Mouse (Mus musculus) CH12.LX (cell line): Measurements from ENCODE around the gene Ankrd17. TPM values are rescaled to one million over a fixed set of nuclear protein-coding genes. Genes with fewer than 3 reads are reported as not detected.

Experiments used
- DNase-seq: peaks from one replicate; pipeline ENCODE4 v3.0.0-alpha.2; 2013; ENCODE audit errors: extremely low read depth
- H3K27ac ChIP-seq: 2 replicates; pipeline ENCODE4 v1.5.1; 2012; ENCODE audit warnings: low read depth, mild to moderate bottlenecking, control low read depth, moderate library complexity; ENCODE audit not compliant: insufficient read depth
- H3K27me3 ChIP-seq: replicated peaks from 2 replicates; pipeline ENCODE3; 2012; ENCODE audit warnings: inconsistent platforms
- H3K36me3 ChIP-seq, 2 experiments: replicated peaks in 1 of 2; 2 replicates each; pipeline versions ENCODE3 to v1.6.1; 2012; ENCODE audit warnings: inconsistent platforms in 1 of 2, low read length in 1 of 2, mild to moderate bottlenecking in 1 of 2, mixed read lengths in 1 of 2, moderate library complexity in 1 of 2; ENCODE audit not compliant: control insufficient read depth in 1 of 2, insufficient read depth in 1 of 2
- H3K4me1 ChIP-seq, 2 experiments: 2 replicates each; pipeline ENCODE4 v1.6.1; 2012; ENCODE audit warnings: inconsistent platforms in 1 of 2, moderate library complexity in 1 of 2; ENCODE audit not compliant: insufficient read depth in 2 of 2, control insufficient read depth in 1 of 2
- H3K4me2 ChIP-seq: 2 replicates; pipeline ENCODE4 v1.6.1; 2012; ENCODE audit warnings: low read depth, mild to moderate bottlenecking, control low read depth; ENCODE audit not compliant: poor library complexity, insufficient read depth, severe bottlenecking
- H3K4me3 ChIP-seq, 3 experiments: fragments of 150-350 bp in 1 of 3; sonication (generic) in 1 of 3; replicated peaks in 1 of 3; 2 replicates each; pipeline versions ENCODE3 to v1.5.1; 2011 to 2012; ENCODE audit warnings: low read depth in 2 of 3, low read length in 2 of 3, mild to moderate bottlenecking in 2 of 3, moderate library complexity in 2 of 3, control low read depth in 1 of 3, improper control_type of control experiment in 1 of 3, inconsistent platforms in 1 of 3, mixed read lengths in 1 of 3; ENCODE audit not compliant: poor library complexity in 1 of 3
- H3K79me2 ChIP-seq: replicated peaks from 2 replicates; pipeline ENCODE4 v1.6.1; 2012; ENCODE audit warnings: mild to moderate bottlenecking, moderate library complexity; ENCODE audit not compliant: control insufficient read depth, poor library complexity, insufficient read depth, severe bottlenecking; ENCODE audit errors: extremely low read depth
- H3K9ac ChIP-seq: 2 replicates; pipeline ENCODE4 v1.6.1; 2012; ENCODE audit warnings: low read depth, mild to moderate bottlenecking, control low read depth, moderate library complexity; ENCODE audit not compliant: insufficient read depth
- H3K9me3 ChIP-seq: replicated peaks from 2 replicates; pipeline ENCODE3; 2012; ENCODE audit warnings: low read length, inconsistent platforms, mixed read lengths
- BHLHE40 ChIP-seq: IDR thresholded peaks from 2 replicates; pipeline ENCODE4 v1.6.1; 2011; ENCODE audit warnings: mild to moderate bottlenecking, low read depth, low read length, improper control_type of control experiment
- CHD2 ChIP-seq: IDR thresholded peaks from 2 replicates; pipeline ENCODE4 v1.6.1; 2011; ENCODE audit warnings: low read length, improper control_type of control experiment
- CTCF ChIP-seq, 2 experiments: IDR thresholded peaks in 1 of 2; conservative IDR thresholded peaks in 1 of 2; 2 replicates each; pipeline ENCODE4 v1.5.1; 2011 to 2012; ENCODE audit warnings: low read depth in 2 of 2, low read length in 2 of 2, improper control_type of control experiment in 1 of 2, inconsistent platforms in 1 of 2, mild to moderate bottlenecking in 1 of 2, moderate library complexity in 1 of 2
- E2F4 ChIP-seq: IDR thresholded peaks from 2 replicates; pipeline ENCODE4 v1.6.1; 2011; ENCODE audit warnings: low read depth, low read length, improper control_type of control experiment; ENCODE audit not compliant: insufficient replicate concordance
- EP300 ChIP-seq: IDR thresholded peaks from 2 replicates; pipeline ENCODE4 v1.6.1; 2011; ENCODE audit warnings: low read length, improper control_type of control experiment
- GABPA ChIP-seq: IDR thresholded peaks from 2 replicates; pipeline ENCODE4 v1.6.1; 2012; ENCODE audit warnings: low read depth, low read length, improper control_type of control experiment, inconsistent platforms; ENCODE audit not compliant: insufficient replicate concordance
- HCFC1 ChIP-seq: IDR thresholded peaks from 2 replicates; pipeline ENCODE4 v1.6.1; 2012; ENCODE audit warnings: low read depth, mild to moderate bottlenecking, inconsistent platforms, low read length, improper control_type of control experiment
- JUN ChIP-seq: IDR thresholded peaks from 2 replicates; pipeline ENCODE4 v1.6.1; 2011; ENCODE audit warnings: low read depth, mild to moderate bottlenecking, low read length, improper control_type of control experiment, moderate library complexity; ENCODE audit not compliant: insufficient read depth
- JUND ChIP-seq: conservative IDR thresholded peaks from 2 replicates; pipeline ENCODE4 v1.6.1; 2011; ENCODE audit warnings: low read depth, low read length, improper control_type of control experiment
- MAFK ChIP-seq: IDR thresholded peaks from 2 replicates; pipeline ENCODE4 v1.6.1; 2011; ENCODE audit warnings: low read length, improper control_type of control experiment; ENCODE audit not compliant: insufficient replicate concordance
- MEF2A ChIP-seq: IDR thresholded peaks from 2 replicates; pipeline ENCODE4 v1.6.1; 2014; ENCODE audit warnings: low read depth, mild to moderate bottlenecking, inconsistent platforms, low read length, improper control_type of control experiment, borderline replicate concordance
- MYC ChIP-seq: IDR thresholded peaks from 2 replicates; pipeline ENCODE4 v1.6.1; 2011; ENCODE audit warnings: low read depth, mild to moderate bottlenecking, improper control_type of control experiment, low read length
- NELFE ChIP-seq: IDR thresholded peaks from 2 replicates; pipeline ENCODE4 v1.6.1; 2011; ENCODE audit warnings: low read depth, low read length, improper control_type of control experiment
- NRF1 ChIP-seq: IDR thresholded peaks from 2 replicates; pipeline ENCODE4 v1.6.1; 2014; ENCODE audit warnings: low read depth, mild to moderate bottlenecking, inconsistent platforms, low read length, improper control_type of control experiment, moderate library complexity
- PAX5 ChIP-seq: IDR thresholded peaks from 2 replicates; pipeline ENCODE4 v1.6.1; 2012; ENCODE audit warnings: low read length, inconsistent platforms, mixed read lengths
- POLR2A ChIP-seq: IDR thresholded peaks from 2 replicates; pipeline ENCODE4 v1.6.1; 2011; ENCODE audit warnings: low read depth, mild to moderate bottlenecking, improper control_type of control experiment, low read length
- POLR2AphosphoS2 ChIP-seq: IDR thresholded peaks from 2 replicates; pipeline ENCODE4 v1.6.1; 2011; ENCODE audit warnings: low read depth, low read length, improper control_type of control experiment
- RAD21 ChIP-seq: IDR thresholded peaks from 2 replicates; pipeline ENCODE4 v1.6.1; 2011; ENCODE audit warnings: low read depth, mild to moderate bottlenecking, low read length, improper control_type of control experiment, moderate library complexity
- SIN3A ChIP-seq: IDR thresholded peaks from 2 replicates; pipeline ENCODE4 v1.6.1; 2012; ENCODE audit warnings: low read length, improper control_type of control experiment, inconsistent platforms
- TBP ChIP-seq: conservative IDR thresholded peaks from 2 replicates; pipeline ENCODE4 v1.6.1; 2011; ENCODE audit warnings: low read depth, low read length, improper control_type of control experiment
- USF2 ChIP-seq: conservative IDR thresholded peaks from 2 replicates; pipeline ENCODE4 v1.6.1; 2011; ENCODE audit warnings: low read depth, low read length, improper control_type of control experiment
- ZKSCAN1 ChIP-seq: IDR thresholded peaks from 2 replicates; pipeline ENCODE4 v1.6.1; 2012; ENCODE audit warnings: low read depth, inconsistent platforms, low read length, improper control_type of control experiment, borderline replicate concordance
- ZNF384 ChIP-seq: IDR thresholded peaks from 2 replicates; pipeline ENCODE4 v1.6.1; 2012; ENCODE audit warnings: low read depth, low read length, improper control_type of control experiment, inconsistent platforms
- dilution Hi-C: fragments of 300-500 bp; cut with MboI; formaldehyde crosslinking; loops from 2 replicates; pipeline ENCODE4 v1.14.3; 2020; ENCODE audit warnings: low sequenced_read_pairs; ENCODE audit not compliant: extremely low pct_unique_long_range_greater_than_20kb, extremely low pct_ligation_motif_present
- in situ Hi-C: fragments of 300-500 bp; cut with MboI; formaldehyde crosslinking; loops from 3 replicates; pipeline ENCODE4 v1.14.3; 2019; ENCODE audit warnings: low sequenced_read_pairs, low pct_ligation_motif_present, low pct_unique_long_range_greater_than_20kb, mixed read lengths
- polyA plus RNA-seq: library from polyadenylated mRNA; unstranded; fragments of >175 nt; gene quantifications from 2 replicates; pipeline ENCODE4 v1.2.1, GENCODE M21; 2012; ENCODE audit warnings: low read depth; ENCODE audit not compliant: insufficient read length
- total RNA-seq, 2 experiments: library from RNA; depleted of rRNA; stranded (reverse); fragments of 300-350 nt in 1 of 2; fragments of >200 nt in 1 of 2; gene quantifications; 2 replicates each; pipeline ENCODE4 v1.2.3; 2012 to 2014

Gene Ankrd17
- total and polyA plus RNA-seq, 3 experiments: 31.7 to 71.5 (median 36.3) TPM

DNA sequence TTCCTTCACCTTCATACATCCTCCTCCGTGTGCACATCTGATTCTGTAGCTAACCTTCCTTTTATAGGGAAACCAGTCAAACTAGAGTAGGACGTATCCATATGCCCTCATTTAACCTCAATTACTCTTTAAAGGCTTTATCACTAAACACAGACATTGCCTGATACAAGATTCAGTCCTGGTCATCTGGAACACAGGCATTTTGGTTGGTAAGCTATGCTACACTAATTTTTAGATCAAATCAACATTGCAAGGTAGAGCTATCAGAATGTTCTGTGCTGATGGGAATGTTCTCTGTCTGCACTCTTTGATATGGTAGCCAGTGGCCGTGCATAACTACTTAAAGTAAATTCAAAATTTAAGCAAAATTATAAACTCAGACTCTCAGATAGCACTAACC is 10.6 kb downstream of the Ankrd17 start:
- H3K9ac ChIP-seq: no peak overlapping the region
- no peak overlapping the region for H3K4me2 ChIP-seq
- no peak overlapping the region for H3K27ac ChIP-seq
- in situ Hi-C loops: no loop called here
- peaks cover 0 to 10% of the 10 kb centered on the region in 2 experiments; a peak in 2 of 4 replicates for H3K4me1 ChIP-seq
- H3K4me3 ChIP-seq: no peak overlapping the region
- TF ChIP-seq HCFC1 (no peak), PAX5 (no peak), RAD21 (no peak), MYC (no peak), POLR2A (no peak), CHD2 (no peak), ZNF384 (no peak), JUN (no peak), E2F4 (no peak), GABPA (no peak), TBP (no peak), BHLHE40 (no peak), NRF1 (no peak), SIN3A (no peak)
- no peaks in the 10 kb centered on the region for H3K9me3 ChIP-seq
- no peaks in the 10 kb centered on the region for H3K27me3 ChIP-seq
- no peak for DNase-seq
- dilution Hi-C loops: no loop called here
- H3K79me2 ChIP-seq: peaks cover 90% of the 10 kb centered on the region
- peaks cover 8 to 75% of the 10 kb centered on the region in 2 experiments for H3K36me3 ChIP-seq

DNA sequence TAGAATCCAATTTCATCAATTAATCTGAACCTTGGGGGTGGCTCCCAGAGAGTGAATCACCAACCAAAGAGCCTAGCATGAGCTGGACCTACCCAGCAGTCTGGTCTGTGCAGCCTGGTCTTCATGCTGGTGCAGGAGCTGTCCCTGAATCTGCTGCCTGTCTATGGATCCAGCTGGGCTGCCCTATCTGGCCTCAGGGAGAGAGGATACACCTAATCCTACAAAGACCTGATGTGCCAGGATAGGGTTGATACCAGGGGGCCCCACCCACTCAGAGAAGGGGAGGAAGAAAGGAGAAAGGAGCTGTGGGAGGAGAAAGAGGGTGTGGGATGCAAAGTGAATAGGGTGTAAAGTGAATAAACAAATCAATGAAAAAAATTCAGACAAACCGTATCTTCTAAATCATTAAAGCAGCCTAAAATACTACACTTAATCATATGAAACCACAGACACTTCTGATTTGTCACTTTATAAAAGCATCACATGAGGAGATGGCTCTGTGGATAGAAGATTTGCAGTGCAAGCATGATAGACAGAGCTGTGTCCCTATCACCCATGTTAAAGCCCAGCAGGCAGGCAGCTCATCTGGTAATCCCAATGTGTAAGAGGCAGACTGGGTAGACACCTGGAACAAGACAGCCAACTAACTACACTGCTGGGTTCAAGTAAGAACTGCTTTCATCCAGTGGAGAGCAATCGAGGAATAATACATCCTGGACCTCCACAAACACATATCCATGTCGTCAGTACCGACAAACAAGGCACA is 12.6 kb downstream of the Ankrd17 start:
- no peak overlapping the region for H3K4me3 ChIP-seq
- no peak overlapping the region for H3K4me2 ChIP-seq
- no peaks in the 10 kb centered on the region for H3K27me3 ChIP-seq
- DNase-seq: no peak
- H3K27ac ChIP-seq: no peak overlapping the region
- H3K9ac ChIP-seq: no peak overlapping the region
- dilution Hi-C loops: no loop called here
- peaks cover 8 to 69% of the 10 kb centered on the region in 2 experiments for H3K36me3 ChIP-seq
- in situ Hi-C loops: no loop called here
- peaks cover 0 to 10% of the 10 kb centered on the region in 2 experiments; a peak in 2 of 4 replicates for H3K4me1 ChIP-seq
- peaks cover 85% of the 10 kb centered on the region for H3K79me2 ChIP-seq
- H3K9me3 ChIP-seq: no peaks in the 10 kb centered on the region
- TF ChIP-seq GABPA (no peak), CHD2 (no peak), RAD21 (no peak), BHLHE40 (no peak), USF2 (no peak), EP300 (no peak), POLR2AphosphoS2 (no peak), JUND (no peak), CTCF (conservative IDR thresholded peaks at IDR 0.05 in 1 of 2, IDR thresholded peaks at IDR 0.05 in 1 of 2; ENCODE audit: low read depth in 2 of 2, low read length in 2 of 2) (no peak), MYC (no peak), NELFE (no peak), PAX5 (no peak), ZKSCAN1 (no peak), JUN (no peak), TBP (no peak), MEF2A (no peak), MAFK (no peak)
- TF ChIP-seq, all 38 proteins: peak for 0
